Mouse (Mus musculus): ENCODE measurements around the gene Wdtc1. TPM values are rescaled to one million over a fixed set of nuclear protein-coding genes. Genes with fewer than 3 reads are reported as not detected.

Wdtc1 gene
- total RNA-seq, 1 experiment = 91.8 TPM

DNA sequence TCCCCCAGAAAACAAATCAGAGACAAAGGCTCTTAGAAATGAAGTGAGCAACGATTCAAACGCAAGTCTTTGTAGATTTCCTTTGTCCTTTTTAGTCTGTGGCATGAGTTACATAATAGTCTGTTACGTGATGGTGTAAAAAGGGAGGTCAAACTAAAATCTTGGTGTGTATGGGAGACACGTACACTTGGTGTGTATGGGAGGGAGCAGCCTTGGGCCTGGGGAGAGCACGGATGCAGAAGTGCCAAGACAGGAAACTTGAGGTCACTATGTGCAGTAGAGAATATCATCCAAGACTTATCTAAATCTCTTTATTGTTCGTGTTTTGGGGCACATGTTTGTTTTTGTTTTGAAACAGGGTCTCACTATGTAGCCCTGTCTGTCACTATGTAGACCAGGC, 75.2 kb downstream of the Wdtc1 start:
- no peaks in the 10 kb centered on the region for H3K9me3 ChIP-seq (ENCODE audit: control insufficient read depth, insufficient read depth, low read depth, low read length)
- DNase-seq (ENCODE audit: low read depth, low spot score) = no peak
- H3K4me3 ChIP-seq (ENCODE audit: insufficient read depth in 1 of 2, low read depth in 1 of 2, low read length in 2 of 2, poor library complexity in 1 of 2, severe bottlenecking in 1 of 2) = peak overlapping the region; percentile 97 to 99
- H3K27ac ChIP-seq (ENCODE audit: insufficient read depth, low read depth, low read length, poor library complexity, severe bottlenecking) = peak overlapping the region; percentile 48; the same call in 1 of the 2 replicates
- peaks cover 5 to 6% of the 10 kb centered on the region in 2 experiments; a peak in 2 of 4 replicates for H3K4me1 ChIP-seq (ENCODE audit: control insufficient read depth in 2 of 2, insufficient read depth in 2 of 2, low read length in 2 of 2, poor library complexity in 1 of 2)
- H3K36me3 ChIP-seq (ENCODE audit: control insufficient read depth, insufficient read depth, low read length, poor library complexity, severe bottlenecking) = no peaks in the 10 kb centered on the region
- in situ Hi-C loops (cut with MboI; ENCODE audit: low sequenced_read_pairs in 2 of 2, unreplicated experiment in 2 of 2) = loop anchor here in 1 of 2 experiments (25.0 kb wide), 1 partner anchor 266 kb away; the partner anchor contains the start of gene Ahdc1
- TF ChIP-seq MAFK (IDR thresholded peaks at IDR 0.05; ENCODE audit: insufficient read depth, low read depth, low read length) = no peak
- TF ChIP-seq ZC3H11A (IDR thresholded peaks at IDR 0.05; ENCODE audit: borderline replicate concordance, low read depth, low read length) = no peak
- H3K9ac ChIP-seq (ENCODE audit: insufficient read depth, low read depth, low read length, poor library complexity, severe bottlenecking) = peak overlapping the region; percentile 77; the same call in 1 of the 2 replicates

DNA sequence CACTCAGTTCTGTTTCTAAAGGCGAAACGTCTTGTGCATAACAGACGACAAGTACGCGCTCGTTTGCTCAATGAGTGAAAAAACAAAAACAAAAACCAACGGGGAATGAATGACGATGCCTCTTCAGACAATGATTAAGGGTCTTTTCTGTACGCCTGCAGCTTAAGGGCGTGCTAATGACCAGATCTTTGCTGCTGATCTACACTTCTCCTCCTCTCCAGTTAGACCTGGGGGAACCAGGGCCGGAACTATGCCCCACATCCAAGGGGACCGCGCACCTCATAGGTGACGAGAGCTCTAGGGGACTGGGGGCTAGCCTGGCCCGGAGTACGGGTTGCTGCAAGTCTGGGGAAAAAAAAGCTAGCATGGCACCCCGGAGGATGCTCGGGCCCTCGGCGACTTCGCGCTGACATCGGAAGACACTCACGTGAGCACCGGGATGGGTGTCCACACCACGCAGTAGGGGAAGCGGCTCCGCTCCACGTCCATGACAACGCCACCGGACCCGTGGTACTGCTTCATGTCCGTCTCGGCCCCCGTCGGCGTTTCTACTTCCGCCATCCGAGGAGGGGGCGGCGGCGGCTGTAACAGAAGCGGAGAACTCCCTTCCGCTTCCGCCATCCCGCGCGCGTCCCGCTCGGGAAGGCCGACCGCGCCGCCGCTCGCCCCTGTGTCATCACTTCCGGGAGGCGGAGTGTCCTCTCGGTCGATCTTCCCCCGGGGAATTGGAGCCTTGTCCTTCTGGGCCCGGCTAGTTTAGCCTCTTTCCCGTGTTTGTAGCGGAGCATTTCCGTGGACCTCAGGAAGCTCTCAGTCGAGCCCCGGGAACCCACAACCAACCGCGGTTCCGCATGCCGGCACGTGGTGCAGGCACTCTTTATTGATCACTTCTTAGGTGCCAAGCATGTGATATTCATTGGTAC, 75.9 kb downstream of the Wdtc1 start, which contains the start of gene Tmem222:
TSS of gene Tmem222 (minus strand) at position 689 of the 923 bp plus-strand sequence.
- peak; percentile 89 for DNase-seq (ENCODE audit: low read depth, low spot score)
- no peaks in the 10 kb centered on the region for H3K9me3 ChIP-seq (ENCODE audit: control insufficient read depth, insufficient read depth, low read depth, low read length)
- H3K27ac ChIP-seq (ENCODE audit: insufficient read depth, low read depth, low read length, poor library complexity, severe bottlenecking) = peak within 1 kb of the TSS; percentile 82
- TF ChIP-seq HCFC1 (IDR thresholded peaks at IDR 0.05; ENCODE audit: borderline replicate concordance, insufficient read depth, low read length) (peak; percentile 89), ZC3H11A (IDR thresholded peaks at IDR 0.05; ENCODE audit: borderline replicate concordance, low read depth, low read length) (no peak)
- in situ Hi-C loops (cut with MboI; ENCODE audit: low sequenced_read_pairs in 2 of 2, unreplicated experiment in 2 of 2) = loop anchor here in 1 of 2 experiments (25.0 kb wide), 1 partner anchor 265 kb away; the partner anchor contains the start of gene Ahdc1
- H3K36me3 ChIP-seq (ENCODE audit: control insufficient read depth, insufficient read depth, low read length, poor library complexity, severe bottlenecking) = no peaks in the 10 kb centered on the region
- peak within 1 kb of the TSS; percentile 97 to 99 for H3K4me3 ChIP-seq (ENCODE audit: insufficient read depth in 1 of 2, low read depth in 1 of 2, low read length in 2 of 2, poor library complexity in 1 of 2, severe bottlenecking in 1 of 2)
- peak within 1 kb of the TSS; percentile 94 for H3K9ac ChIP-seq (ENCODE audit: insufficient read depth, low read depth, low read length, poor library complexity, severe bottlenecking)
- peaks cover 2 to 6% of the 10 kb centered on the region in 2 experiments; a peak in 2 of 4 replicates for H3K4me1 ChIP-seq (ENCODE audit: control insufficient read depth in 2 of 2, insufficient read depth in 2 of 2, low read length in 2 of 2, poor library complexity in 1 of 2)

- TF ChIP-seq ZC3H11A (IDR thresholded peaks at IDR 0.05; ENCODE audit: borderline replicate concordance, low read depth, low read length) = no peak
- no peak for TF ChIP-seq MAFK (IDR thresholded peaks at IDR 0.05; ENCODE audit: insufficient read depth, low read depth, low read length)
- TF ChIP-seq HCFC1 (IDR thresholded peaks at IDR 0.05; ENCODE audit: borderline replicate concordance, insufficient read depth, low read length) = no peak
These were observed 82.4 kb downstream of the Wdtc1 start for GRCm38 (mm10) chr4:133270929-133271328.

DNA sequence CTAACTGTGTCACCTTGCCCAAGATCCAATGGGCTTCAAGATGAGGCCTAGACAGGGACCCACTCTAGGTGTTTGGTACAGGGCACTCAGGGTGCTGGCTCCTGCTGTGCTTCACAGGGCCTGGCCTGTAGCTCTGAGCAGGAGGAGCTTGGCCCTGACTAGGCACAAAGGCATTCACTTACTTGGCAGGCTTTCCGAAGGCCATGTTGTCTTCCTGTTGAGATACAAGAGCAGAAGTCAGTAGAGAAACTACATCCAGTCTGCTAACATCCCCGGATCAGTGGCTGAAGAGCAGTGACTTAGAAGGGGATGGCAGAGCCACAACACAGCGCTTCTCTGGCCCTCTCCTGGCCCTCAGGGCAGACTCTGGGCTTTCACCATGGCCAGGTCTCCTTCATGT, 83.7 kb downstream of the Wdtc1 start:
- TF ChIP-seq MAFK (IDR thresholded peaks at IDR 0.05; ENCODE audit: insufficient read depth, low read depth, low read length) (no peak), CHD2 (IDR thresholded peaks at IDR 0.05; ENCODE audit: low read depth, low read length) (no peak), ZC3H11A (IDR thresholded peaks at IDR 0.05; ENCODE audit: borderline replicate concordance, low read depth, low read length) (no peak), HCFC1 (IDR thresholded peaks at IDR 0.05; ENCODE audit: borderline replicate concordance, insufficient read depth, low read length) (no peak), ZNF384 (IDR thresholded peaks at IDR 0.05; ENCODE audit: low read depth, low read length) (no peak)
- no peak for DNase-seq (ENCODE audit: low read depth, low spot score)
- no peak overlapping the region for H3K9ac ChIP-seq (ENCODE audit: insufficient read depth, low read depth, low read length, poor library complexity, severe bottlenecking)
- in situ Hi-C loops (cut with MboI; ENCODE audit: low sequenced_read_pairs in 2 of 2, unreplicated experiment in 2 of 2) = no loop called here
- H3K36me3 ChIP-seq (ENCODE audit: control insufficient read depth, insufficient read depth, low read length, poor library complexity, severe bottlenecking) = peaks cover 43% of the 10 kb centered on the region
- H3K4me3 ChIP-seq (ENCODE audit: insufficient read depth in 1 of 2, low read depth in 1 of 2, low read length in 2 of 2, poor library complexity in 1 of 2, severe bottlenecking in 1 of 2) = no peak overlapping the region
- H3K27ac ChIP-seq (ENCODE audit: insufficient read depth, low read depth, low read length, poor library complexity, severe bottlenecking) = no peak overlapping the region
- H3K9me3 ChIP-seq (ENCODE audit: control insufficient read depth, insufficient read depth, low read depth, low read length) = no peaks in the 10 kb centered on the region
- H3K4me1 ChIP-seq (ENCODE audit: control insufficient read depth in 2 of 2, insufficient read depth in 2 of 2, low read length in 2 of 2, poor library complexity in 1 of 2) = no peaks in the 10 kb centered on the region

More at GRCm38 (mm10) chr4:133270929-133271328, 82.4 kb downstream of the Wdtc1 start:
- peaks cover 39% of the 10 kb centered on the region for H3K36me3 ChIP-seq (ENCODE audit: control insufficient read depth, insufficient read depth, low read length, poor library complexity, severe bottlenecking)
- no peak overlapping the region for H3K9ac ChIP-seq (ENCODE audit: insufficient read depth, low read depth, low read length, poor library complexity, severe bottlenecking)
- in situ Hi-C loops (cut with MboI; ENCODE audit: low sequenced_read_pairs in 2 of 2, unreplicated experiment in 2 of 2) = no loop called here
- no peaks in the 10 kb centered on the region for H3K4me1 ChIP-seq (ENCODE audit: control insufficient read depth in 2 of 2, insufficient read depth in 2 of 2, low read length in 2 of 2, poor library complexity in 1 of 2)
- H3K27ac ChIP-seq (ENCODE audit: insufficient read depth, low read depth, low read length, poor library complexity, severe bottlenecking) = no peak overlapping the region
- no peak for DNase-seq (ENCODE audit: low read depth, low spot score)
- no peak overlapping the region for H3K4me3 ChIP-seq (ENCODE audit: insufficient read depth in 1 of 2, low read depth in 1 of 2, low read length in 2 of 2, poor library complexity in 1 of 2, severe bottlenecking in 1 of 2)
- no peaks in the 10 kb centered on the region for H3K9me3 ChIP-seq (ENCODE audit: control insufficient read depth, insufficient read depth, low read depth, low read length)
